Mouse (Mus musculus) mouse trophoblast stem cell (cell line): Measurements from ENCODE around the gene Nox1.

Source experiments
- in situ Hi-C, 2 experiments: fragments of 300-500 bp; cut with MseI, MboI; formaldehyde crosslinking; loops; 2 replicates in 1 of 2; 3 replicates in 1 of 2; pipeline ENCODE4 v1.15.1; 2025

The Nox1 gene

DNA sequence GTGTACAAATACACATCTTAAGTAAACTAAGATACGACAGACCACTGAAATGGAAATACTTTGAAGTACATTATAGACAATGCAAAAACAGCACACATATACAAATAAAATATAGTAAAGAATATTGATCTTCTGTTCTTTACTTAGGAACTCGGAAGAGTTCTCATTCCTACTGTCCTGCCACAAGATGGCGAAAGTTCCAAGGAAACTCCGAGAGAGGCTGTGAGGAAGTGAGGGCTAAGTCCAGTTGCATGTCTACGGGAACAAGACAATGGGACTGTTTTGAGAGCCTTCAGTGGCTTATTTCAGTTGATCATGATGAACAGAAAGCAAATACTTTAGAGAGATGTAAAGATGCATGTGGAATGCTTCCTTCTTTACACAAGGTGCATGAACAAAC lies 89.5 kb downstream of the Nox1 start:
- in situ Hi-C loops = loop anchor here (10.0 kb wide), 2 partner anchors 183 to 203 kb away; no protein-coding TSS in a partner anchor

DNA sequence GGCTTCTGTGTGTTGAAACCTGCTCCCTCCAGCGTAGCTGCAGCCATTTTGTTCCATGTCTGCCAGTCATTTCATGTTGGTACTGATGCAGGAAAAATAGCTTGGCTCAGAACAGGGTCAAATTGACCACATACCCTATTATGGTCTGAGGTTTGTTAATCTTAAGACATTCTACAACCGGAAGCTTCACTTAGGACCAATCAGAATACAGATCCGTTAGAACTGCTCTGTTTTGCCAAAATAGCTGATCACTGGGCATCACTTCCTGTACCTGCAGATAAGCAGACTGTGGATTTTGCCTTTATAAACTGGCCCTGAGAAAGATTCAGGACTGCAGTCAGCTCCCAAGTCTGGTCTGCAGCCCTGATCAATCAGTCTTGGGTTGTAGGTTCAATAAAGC lies 93.2 kb downstream of the Nox1 start:
- in situ Hi-C loops = loop anchor here in 1 of 2 experiments (10.0 kb wide), 1 partner anchor 186 kb away; no protein-coding TSS in a partner anchor

- in situ Hi-C loops = no loop called here
Observed at GRCm38 (mm10) chrX:134116417-134116816, 105.3 kb downstream of the Nox1 start.

- in situ Hi-C loops = no loop called here
Observed at GRCm38 (mm10) chrX:134111767-134112166, 110.0 kb downstream of the Nox1 start.

GRCm38 (mm10) chrX:134102641-134103040 lies 119.1 kb downstream of the Nox1 start:
- in situ Hi-C loops = no loop called here

- in situ Hi-C loops = no loop called here
Observed at GRCm38 (mm10) chrX:134085453-134085852, 136.3 kb downstream of the Nox1 start.

DNA sequence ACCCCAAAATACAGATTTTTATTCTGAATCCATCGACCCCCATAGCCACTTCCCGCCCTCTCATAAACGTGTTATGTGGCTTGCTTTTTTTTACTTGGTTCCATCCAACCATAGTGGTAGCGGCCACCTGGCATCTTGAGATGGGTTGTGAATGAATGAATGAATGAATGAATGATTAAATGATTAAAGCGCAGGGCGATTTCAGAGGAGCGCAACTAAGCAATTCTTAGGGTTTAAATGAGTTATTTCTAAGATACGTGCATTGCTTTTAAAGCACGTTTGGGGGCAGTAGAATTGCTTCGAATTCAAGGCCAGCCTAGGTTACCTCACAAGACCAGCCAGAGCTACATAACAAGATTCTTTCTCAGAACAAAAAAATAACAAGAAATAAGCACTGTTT lies 162.0 kb downstream of the Nox1 start:
- in situ Hi-C loops = no loop called here

DNA sequence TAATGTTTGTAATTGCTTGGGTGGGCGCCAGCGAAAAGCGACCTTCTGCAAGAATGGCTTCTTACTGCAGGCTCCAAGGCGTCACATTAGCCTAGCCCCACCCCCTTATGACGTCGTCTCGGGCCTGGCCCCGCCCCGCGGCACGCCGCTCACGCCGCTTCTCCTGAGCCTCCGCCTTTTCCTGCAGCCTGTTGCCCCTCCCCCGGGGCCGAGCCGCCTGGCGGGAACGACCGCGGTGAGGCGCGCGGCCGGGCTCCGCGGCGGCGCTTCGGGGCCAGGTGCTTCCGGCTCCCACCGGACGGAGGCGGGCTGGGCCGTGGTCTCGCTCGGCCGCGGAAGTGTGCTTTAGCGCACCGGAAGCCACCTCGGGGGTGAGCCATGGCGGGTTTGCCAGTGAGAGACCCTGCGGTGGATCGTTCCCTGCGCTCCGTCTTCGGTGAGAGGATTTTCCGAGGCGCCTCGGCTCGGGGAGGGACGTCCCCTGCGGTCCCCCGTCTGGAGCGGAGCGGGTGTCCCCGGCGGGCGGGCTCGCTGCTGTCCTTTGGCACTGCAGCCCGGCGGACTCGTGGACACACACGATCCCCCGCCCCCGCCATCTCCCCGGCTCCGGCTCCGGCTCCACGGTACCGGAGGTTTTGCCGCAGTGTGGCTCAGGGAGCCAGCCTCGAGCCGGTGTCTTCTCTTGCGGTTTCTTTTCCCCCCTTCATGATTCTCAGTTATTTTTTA lies 162.6 kb downstream of the Nox1 start, which contains the start of gene Cstf2:
Cstf2 (plus strand) TSS at position 201 of the 726 bp plus-strand sequence.
- in situ Hi-C loops = no loop called here

- in situ Hi-C loops = no loop called here
Observed at GRCm38 (mm10) chrX:134058040-134058875, 163.5 kb downstream of the Nox1 start.

- in situ Hi-C loops = no loop called here
Observed at GRCm38 (mm10) chrX:134056897-134057296, 164.9 kb downstream of the Nox1 start.

GRCm38 (mm10) chrX:134048994-134049393 lies 172.8 kb downstream of the Nox1 start:
- in situ Hi-C loops = no loop called here
